Mouse (Mus musculus) left cerebral cortex, adult 11 months (tissue): Measurements from ENCODE around the gene Aplp2.

ENCODE experiments used
- DNase-seq: peaks from one replicate; pipeline ENCODE4 v3.0.0; 2022; ENCODE audit warnings: low spot score

Aplp2 gene

GRCm38 (mm10) chr9:31225808-31226207, 14.2 kb upstream of the Aplp2 start:
- no peak for DNase-seq

GRCm38 (mm10) chr9:31223475-31223874, 11.9 kb upstream of the Aplp2 start:
- no peak for DNase-seq

- no peak for DNase-seq
These were observed 9.6 kb upstream of the Aplp2 start for GRCm38 (mm10) chr9:31221170-31221569.

- DNase-seq = no peak
These were observed 6.2 kb upstream of the Aplp2 start for GRCm38 (mm10) chr9:31217631-31218380.

GRCm38 (mm10) chr9:31212500-31213008, 939 bp upstream of the Aplp2 start:
- no peak for DNase-seq

- DNase-seq = no peak
These were observed 596 bp downstream of the Aplp2 start for GRCm38 (mm10) chr9:31210749-31211689.

- DNase-seq = no peak
These were observed 1.5 kb downstream of the Aplp2 start for GRCm38 (mm10) chr9:31210163-31210562.

- DNase-seq = no peak
These were observed 2.1 kb downstream of the Aplp2 start for GRCm38 (mm10) chr9:31209502-31209901.

GRCm38 (mm10) chr9:31207732-31208131, 3.9 kb downstream of the Aplp2 start:
- DNase-seq = no peak

GRCm38 (mm10) chr9:31204722-31205121, 6.9 kb downstream of the Aplp2 start:
- no peak for DNase-seq

GRCm38 (mm10) chr9:31203571-31204210, 7.9 kb downstream of the Aplp2 start:
- DNase-seq = no peak

GRCm38 (mm10) chr9:31203068-31203467, 8.5 kb downstream of the Aplp2 start:
- DNase-seq = no peak

GRCm38 (mm10) chr9:31198614-31199013, 13.0 kb downstream of the Aplp2 start:
- DNase-seq = no peak

- DNase-seq = no peak
These were observed 13.8 kb downstream of the Aplp2 start for GRCm38 (mm10) chr9:31197782-31198181.

- no peak for DNase-seq
These were observed 14.9 kb downstream of the Aplp2 start for GRCm38 (mm10) chr9:31196742-31197141.

GRCm38 (mm10) chr9:31195573-31195972, 16.0 kb downstream of the Aplp2 start:
- DNase-seq = no peak

- DNase-seq = no peak
These were observed 19.2 kb downstream of the Aplp2 start for GRCm38 (mm10) chr9:31192378-31192777.

- DNase-seq = no peak
These were observed 20.1 kb downstream of the Aplp2 start for GRCm38 (mm10) chr9:31191543-31191942.

- DNase-seq = no peak
These were observed 22.4 kb downstream of the Aplp2 start for GRCm38 (mm10) chr9:31189194-31189593.

GRCm38 (mm10) chr9:31184439-31184838, 27.2 kb downstream of the Aplp2 start:
- no peak for DNase-seq

- no peak for DNase-seq
These were observed 28.6 kb downstream of the Aplp2 start for GRCm38 (mm10) chr9:31183061-31183460.
